Mouse (Mus musculus): Measurements from ENCODE around the gene Pcdh7. TPM values are rescaled to one million over a fixed set of nuclear protein-coding genes. Genes with fewer than 3 reads are reported as not detected.

Pcdh7 gene
- polyA plus RNA-seq, 1 experiment: not detected

DNA sequence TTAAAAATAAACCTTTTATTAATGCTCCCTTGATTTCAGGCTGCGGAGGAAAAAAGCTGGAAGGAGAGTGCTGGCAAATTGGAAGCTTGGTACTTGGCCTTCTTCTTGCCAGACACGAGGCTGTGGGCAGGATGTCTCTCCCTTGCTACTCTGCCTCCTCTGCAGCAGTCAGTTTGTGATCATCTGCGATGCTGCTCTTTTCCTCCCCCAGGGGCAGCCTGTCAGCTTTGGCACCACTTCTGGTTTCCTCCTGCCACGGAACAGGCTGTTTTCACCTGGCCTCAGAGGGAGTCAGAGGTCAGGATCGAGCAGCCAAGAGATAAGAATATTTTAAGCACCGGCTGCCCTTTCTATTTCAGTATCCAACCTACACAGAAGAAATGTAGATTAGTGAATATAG, 25.2 kb downstream of the Pcdh7 start:
- 26% methylated on average over 6 of the region's 6 CpGs for WGBS
- Histone ChIP-seq H3K27ac (ENCODE audit: insufficient read depth, low read depth, low read length) (no peak overlapping the region), H3K4me1 (ENCODE audit: control insufficient read depth, insufficient read depth, low read length) (peaks cover 3% of the 10 kb centered on the region), H3K4me3 (ENCODE audit: insufficient read depth, low read depth, low read length) (no peak overlapping the region)
- TF ChIP-seq POLR2A (IDR thresholded peaks at IDR 0.05; ENCODE audit: insufficient read depth, low read depth, low read length) (no peak), CTCF (IDR thresholded peaks at IDR 0.05; ENCODE audit: insufficient read depth, low read depth, low read length) (no peak)

DNA sequence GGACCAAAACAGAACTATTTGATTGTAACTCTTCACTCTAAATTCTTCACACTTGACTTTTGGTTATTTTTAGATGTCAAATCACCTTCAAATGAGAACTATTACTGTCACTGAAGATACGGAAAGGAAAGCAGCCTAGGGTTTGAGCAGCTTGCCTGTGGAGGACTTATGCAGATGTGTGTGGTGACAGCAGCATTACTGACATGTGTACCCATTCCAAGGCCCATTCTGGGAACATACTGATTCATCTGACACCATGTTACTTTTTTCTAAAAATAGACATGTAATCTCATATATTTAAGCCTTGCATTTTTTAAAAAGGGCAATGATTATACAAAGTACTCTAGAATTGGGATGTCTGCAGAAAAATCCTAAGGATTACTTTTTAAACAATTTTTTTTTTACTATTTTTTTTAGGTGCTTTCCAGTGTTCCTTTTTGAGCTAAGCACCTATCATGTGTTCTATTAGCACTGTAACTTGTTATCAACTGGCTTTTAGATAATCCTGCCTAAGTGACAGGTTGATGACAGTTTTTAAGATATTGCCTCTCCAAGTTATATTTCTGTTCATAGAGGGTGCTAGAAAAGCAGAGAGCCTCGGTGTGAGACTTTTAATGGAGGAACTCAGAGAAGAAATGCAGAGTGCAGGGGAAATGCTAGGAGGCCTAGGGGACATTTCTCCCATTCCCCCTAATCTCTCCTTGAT, 26.3 kb downstream of the Pcdh7 start:
- 83% methylated on average over 2 of the region's 2 CpGs for WGBS
- Histone ChIP-seq H3K27ac (ENCODE audit: insufficient read depth, low read depth, low read length) (no peak overlapping the region), H3K4me1 (ENCODE audit: control insufficient read depth, insufficient read depth, low read length) (peaks cover 3% of the 10 kb centered on the region), H3K4me3 (ENCODE audit: insufficient read depth, low read depth, low read length) (no peak overlapping the region)
- TF ChIP-seq POLR2A (IDR thresholded peaks at IDR 0.05; ENCODE audit: insufficient read depth, low read depth, low read length) (no peak), CTCF (IDR thresholded peaks at IDR 0.05; ENCODE audit: insufficient read depth, low read depth, low read length) (no peak)

DNA sequence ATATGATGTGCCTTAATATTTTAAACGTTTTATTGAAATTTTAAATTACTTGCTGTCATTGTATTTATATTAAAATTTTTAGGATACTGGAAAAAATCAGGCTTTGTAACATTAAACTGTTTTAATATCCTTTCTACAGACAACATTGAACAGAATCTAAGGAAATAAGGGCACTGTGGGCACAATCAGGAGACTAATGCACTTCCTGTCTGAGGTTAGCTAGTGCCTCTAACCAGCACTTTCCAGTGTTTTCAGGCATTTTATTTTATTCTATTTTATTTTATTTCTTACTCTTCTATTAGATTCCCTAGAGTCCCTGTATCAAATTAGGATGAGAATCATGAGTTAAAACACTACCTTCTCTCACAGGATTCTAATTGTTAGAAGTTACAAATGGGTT, 28.1 kb downstream of the Pcdh7 start:
- 81% methylated on average over 1 of the region's 1 CpGs for WGBS
- Histone ChIP-seq H3K4me1 (ENCODE audit: control insufficient read depth, insufficient read depth, low read length) (peaks cover 3% of the 10 kb centered on the region), H3K27ac (ENCODE audit: insufficient read depth, low read depth, low read length) (no peak overlapping the region), H3K4me3 (ENCODE audit: insufficient read depth, low read depth, low read length) (no peak overlapping the region)
- TF ChIP-seq CTCF (IDR thresholded peaks at IDR 0.05; ENCODE audit: insufficient read depth, low read depth, low read length): no peak

DNA sequence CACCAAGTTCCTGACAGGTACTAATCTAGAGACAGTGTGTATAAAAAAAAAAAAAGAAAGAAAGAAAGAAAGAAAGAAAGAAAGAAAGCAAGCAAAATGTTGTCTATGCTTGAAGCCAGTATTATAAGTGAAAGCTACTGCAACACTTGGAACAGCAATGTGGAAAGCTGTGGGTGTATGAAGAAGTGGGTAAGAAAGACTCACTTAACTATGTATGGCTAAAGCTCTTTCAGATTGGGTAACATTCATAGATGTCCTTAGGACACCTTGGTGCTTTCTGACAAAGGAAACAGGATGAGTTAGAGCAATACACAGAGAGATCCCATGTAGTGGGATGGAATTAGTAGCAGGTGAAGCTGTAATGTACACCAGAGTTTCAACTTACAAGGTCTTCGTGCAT, 32.6 kb downstream of the Pcdh7 start:
- WGBS: 93% methylated on average over 1 of the region's 1 CpGs
- no peak overlapping the region for H3K27ac ChIP-seq (ENCODE audit: insufficient read depth, low read depth, low read length)
- TF ChIP-seq POLR2A (IDR thresholded peaks at IDR 0.05; ENCODE audit: insufficient read depth, low read depth, low read length): no peak
- TF ChIP-seq CTCF (IDR thresholded peaks at IDR 0.05; ENCODE audit: insufficient read depth, low read depth, low read length): no peak
- no peak overlapping the region for H3K4me3 ChIP-seq (ENCODE audit: insufficient read depth, low read depth, low read length)
- no peaks in the 10 kb centered on the region for H3K4me1 ChIP-seq (ENCODE audit: control insufficient read depth, insufficient read depth, low read length)

DNA sequence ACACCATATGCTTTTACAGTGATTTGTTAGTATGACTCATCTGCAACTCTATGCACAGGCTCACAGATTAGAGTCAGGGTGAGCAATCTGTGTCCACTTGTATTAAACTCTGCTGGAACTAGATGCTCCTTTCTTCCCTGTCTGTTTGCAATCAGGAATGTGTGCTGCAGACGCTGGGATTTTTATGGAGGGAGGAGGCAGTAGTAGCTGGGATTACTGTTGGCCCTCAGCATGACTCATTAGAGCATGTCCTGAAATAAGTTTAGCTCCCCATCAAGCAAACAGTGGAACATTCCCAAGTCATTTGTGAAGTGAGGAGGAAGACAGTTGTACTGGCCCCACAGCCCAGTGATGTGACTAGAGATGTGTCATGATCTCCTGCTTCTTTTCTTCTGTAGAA, 38.0 kb downstream of the Pcdh7 start:
- Histone ChIP-seq H3K27ac (ENCODE audit: insufficient read depth, low read depth, low read length) (no peak overlapping the region), H3K4me1 (ENCODE audit: control insufficient read depth, insufficient read depth, low read length) (peaks cover 5% of the 10 kb centered on the region; the same call in 1 of the 2 replicates), H3K4me3 (ENCODE audit: insufficient read depth, low read depth, low read length) (no peak overlapping the region)
- 13% methylated on average over 1 of the region's 1 CpGs for WGBS
- no peak for TF ChIP-seq CTCF (IDR thresholded peaks at IDR 0.05; ENCODE audit: insufficient read depth, low read depth, low read length)
- TF ChIP-seq POLR2A (IDR thresholded peaks at IDR 0.05; ENCODE audit: insufficient read depth, low read depth, low read length): no peak

DNA sequence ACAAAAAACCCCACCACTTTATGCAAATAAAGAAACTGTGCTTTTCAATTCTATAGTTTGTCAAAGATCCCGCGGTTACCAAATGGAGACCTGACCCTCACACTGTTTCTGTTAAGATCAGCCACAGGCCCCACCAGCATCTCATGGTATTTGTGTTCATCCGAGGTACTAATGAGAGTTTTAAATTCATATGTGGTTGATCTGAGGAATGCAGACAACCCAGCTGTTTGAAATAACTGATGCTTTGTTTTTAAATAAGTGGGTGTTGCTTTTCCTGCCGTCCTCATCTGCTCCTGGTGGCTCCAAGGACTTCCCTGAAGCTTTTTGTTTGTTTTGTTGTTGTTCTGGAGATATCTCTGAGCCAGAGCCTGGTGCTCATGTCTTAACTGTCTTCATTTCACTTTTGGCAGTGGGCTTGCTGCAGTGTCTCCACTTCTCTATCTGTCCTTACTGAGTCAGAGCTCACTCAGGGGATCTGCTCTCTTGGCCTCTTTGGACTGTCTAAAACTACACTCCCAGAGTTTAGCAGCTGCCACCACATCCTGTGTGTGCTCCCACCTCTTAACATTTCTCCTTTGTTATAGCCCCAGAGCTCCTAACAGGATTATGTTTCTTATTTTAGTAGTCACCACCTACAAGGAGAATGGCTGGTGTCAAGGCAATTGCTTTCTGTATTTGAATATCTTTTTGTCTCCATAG, 39.1 kb downstream of the Pcdh7 start:
- TF ChIP-seq POLR2A (IDR thresholded peaks at IDR 0.05; ENCODE audit: insufficient read depth, low read depth, low read length) (no peak), CTCF (IDR thresholded peaks at IDR 0.05; ENCODE audit: insufficient read depth, low read depth, low read length) (no peak)
- H3K27ac ChIP-seq (ENCODE audit: insufficient read depth, low read depth, low read length): no peak overlapping the region
- H3K4me3 ChIP-seq (ENCODE audit: insufficient read depth, low read depth, low read length): no peak overlapping the region
- 48% methylated on average over 4 of the region's 4 CpGs for WGBS
- H3K4me1 ChIP-seq (ENCODE audit: control insufficient read depth, insufficient read depth, low read length): peaks cover 5% of the 10 kb centered on the region; the same call in 1 of the 2 replicates

DNA sequence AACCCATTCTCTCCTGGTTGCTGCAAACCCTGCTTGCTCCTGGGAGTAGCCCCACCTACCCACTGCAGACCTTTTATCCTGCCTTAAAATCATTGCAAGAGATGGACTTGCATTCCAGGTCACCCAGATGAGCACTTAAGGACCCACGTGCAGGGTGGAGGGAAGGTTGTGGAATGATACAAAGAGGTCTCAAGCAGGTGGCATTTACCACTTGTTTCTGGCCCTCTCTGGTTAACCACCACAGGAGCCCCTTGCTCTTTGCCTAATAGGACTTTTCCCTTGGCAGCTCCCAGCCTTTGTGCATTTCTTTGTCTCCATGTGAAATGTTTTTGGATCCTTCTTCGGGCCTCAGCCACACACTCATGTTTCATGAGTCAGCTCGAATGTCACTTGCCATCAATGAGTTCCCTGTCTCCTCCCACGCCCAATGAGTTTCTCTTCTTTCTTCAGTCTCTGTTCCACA, 39.7 kb downstream of the Pcdh7 start:
- TF ChIP-seq POLR2A (IDR thresholded peaks at IDR 0.05; ENCODE audit: insufficient read depth, low read depth, low read length) (no peak), CTCF (IDR thresholded peaks at IDR 0.05; ENCODE audit: insufficient read depth, low read depth, low read length) (no peak)
- no peak overlapping the region for H3K4me3 ChIP-seq (ENCODE audit: insufficient read depth, low read depth, low read length)
- H3K27ac ChIP-seq (ENCODE audit: insufficient read depth, low read depth, low read length): no peak overlapping the region
- peaks cover 5% of the 10 kb centered on the region; the same call in 1 of the 2 replicates for H3K4me1 ChIP-seq (ENCODE audit: control insufficient read depth, insufficient read depth, low read length)
- 33% methylated on average over 4 of the region's 4 CpGs for WGBS

DNA sequence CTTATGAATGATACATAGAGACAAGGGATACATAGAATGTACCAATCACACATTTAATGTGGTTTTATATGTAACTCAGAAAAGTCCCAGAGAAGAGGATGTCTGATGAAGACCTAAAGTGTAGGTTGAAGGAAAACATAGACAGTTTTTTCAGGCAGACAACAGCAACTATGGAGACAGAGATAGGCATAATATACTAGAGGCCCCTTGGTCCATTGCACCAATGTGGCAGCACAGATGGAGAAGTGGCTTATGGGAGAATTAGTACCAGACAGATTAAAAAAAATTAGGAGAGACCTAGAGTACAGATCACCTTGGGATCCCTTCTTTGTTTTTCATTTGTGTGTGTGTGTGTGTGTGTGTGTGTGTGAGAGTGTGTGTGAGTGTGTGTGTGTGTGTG, 41.2 kb downstream of the Pcdh7 start:
- TF ChIP-seq CTCF (IDR thresholded peaks at IDR 0.05; ENCODE audit: insufficient read depth, low read depth, low read length) (no peak), POLR2A (IDR thresholded peaks at IDR 0.05; ENCODE audit: insufficient read depth, low read depth, low read length) (no peak)
- H3K4me1 ChIP-seq (ENCODE audit: control insufficient read depth, insufficient read depth, low read length): peaks cover 5% of the 10 kb centered on the region; the same call in 1 of the 2 replicates
- H3K4me3 ChIP-seq (ENCODE audit: insufficient read depth, low read depth, low read length): no peak overlapping the region
- H3K27ac ChIP-seq (ENCODE audit: insufficient read depth, low read depth, low read length): no peak overlapping the region
